Mouse (Mus musculus): ENCODE data around the gene Lin37.

- TF ChIP-seq CTCF (conservative IDR thresholded peaks at IDR 0.05 in 1 of 2, IDR thresholded peaks at IDR 0.05 in 1 of 2; ENCODE audit: low read depth in 2 of 2, low read length in 2 of 2), result no peak
- no peak for TF ChIP-seq TCF12 (IDR thresholded peaks at IDR 0.05; ENCODE audit: low read depth, low read length)
- no peak for TF ChIP-seq MAX (IDR thresholded peaks at IDR 0.05; ENCODE audit: low read length)
- no peak for TF ChIP-seq ELF1 (IDR thresholded peaks at IDR 0.05; ENCODE audit: low read depth, low read length)
Observed at GRCm38 (mm10) chr7:30533941-30534632, 25.6 kb downstream of the Lin37 start.

Data from CH12.LX (cell line).